Mouse (Mus musculus) megakaryocyte progenitor cell, adult 5-6 weeks (primary cell): ENCODE measurements around the gene Tmub2. TPM values are rescaled to one million over a fixed set of nuclear protein-coding genes. Genes with fewer than 3 reads are reported as not detected.

Experiments
- ATAC-seq: replicated peaks from 2 replicates; pipeline ENCODE4 v1.8.0; 2016; ENCODE audit warnings: mild to moderate bottlenecking, moderate TSS enrichment, inconsistent platforms; ENCODE audit not compliant: poor library complexity
- total RNA-seq, 2 experiments: library from RNA; stranded (forward) in 1 of 2; stranded (reverse) in 1 of 2; fragments of 157-497, 149-512 nt in 1 of 2; fragments of 200-1000 nt in 1 of 2; gene quantifications; 2 replicates each; pipeline versions ENCODE4 v1.2.3 to v1.2.4; 2015 to 2017

The Tmub2 gene
- total RNA-seq (2015) (15.3 and 16.3 TPM in 2 replicates), total RNA-seq (2017) (21.4 and 24.8 TPM in 2 replicates)

- peak; percentile 95 for ATAC-seq
Observed at GRCm38 (mm10) chr11:102284501-102285094, at the start of gene Tmub2. Gene Tmub2, plus strand, starts transcription at chr11:102284931.

- ATAC-seq: no peak
Observed at GRCm38 (mm10) chr11:102236022-102236421, 48.7 kb upstream of the Tmub2 start.

- ATAC-seq: no peak
Observed at GRCm38 (mm10) chr11:102240636-102241035, 44.1 kb upstream of the Tmub2 start.

GRCm38 (mm10) chr11:102241246-102241645 is 43.5 kb upstream of the Tmub2 start:
- no peak for ATAC-seq

- ATAC-seq: no peak
Observed at GRCm38 (mm10) chr11:102241874-102242273, 42.9 kb upstream of the Tmub2 start.

- ATAC-seq: peak; percentile 74
Observed at GRCm38 (mm10) chr11:102244926-102245449, 39.7 kb upstream of the Tmub2 start.

GRCm38 (mm10) chr11:102245581-102246272 is 39.0 kb upstream of the Tmub2 start:
- no peak for ATAC-seq

- ATAC-seq: peak; percentile 38
Observed at GRCm38 (mm10) chr11:102246273-102246635, 38.5 kb upstream of the Tmub2 start.

- ATAC-seq: no peak
Observed at GRCm38 (mm10) chr11:102246871-102247270, 37.9 kb upstream of the Tmub2 start.

GRCm38 (mm10) chr11:102248630-102249230 is 36.0 kb upstream of the Tmub2 start, which contains the start of gene BC030867:
Gene BC030867, plus strand, starts transcription at chr11:102248882.
- peak; percentile 88 for ATAC-seq

- ATAC-seq: no peak
Observed at GRCm38 (mm10) chr11:102249351-102250090, 35.2 kb upstream of the Tmub2 start.

GRCm38 (mm10) chr11:102257514-102257913 is 27.2 kb upstream of the Tmub2 start:
- peak; percentile 66 for ATAC-seq

GRCm38 (mm10) chr11:102258095-102258494 is 26.6 kb upstream of the Tmub2 start:
- no peak for ATAC-seq

- peak; percentile 65 for ATAC-seq
Observed at GRCm38 (mm10) chr11:102258521-102258920, 26.2 kb upstream of the Tmub2 start.

- no peak for ATAC-seq
Observed at GRCm38 (mm10) chr11:102263211-102263610, 21.5 kb upstream of the Tmub2 start.

GRCm38 (mm10) chr11:102265816-102266215 is 18.9 kb upstream of the Tmub2 start:
- no peak for ATAC-seq

- ATAC-seq: no peak
Observed at GRCm38 (mm10) chr11:102266631-102267355, 17.9 kb upstream of the Tmub2 start.

GRCm38 (mm10) chr11:102267480-102267879 is 17.3 kb upstream of the Tmub2 start:
- ATAC-seq: peak; percentile 95

GRCm38 (mm10) chr11:102268520-102269244 is 16.0 kb upstream of the Tmub2 start, which contains the start of gene Asb16:
Gene Asb16, plus strand, starts transcription at chr11:102268743.
- ATAC-seq: no peak
